Mouse (Mus musculus): Measurements from ENCODE around the gene AB124611.

- TF ChIP-seq CTCF (IDR thresholded peaks at IDR 0.05) (no peak), EP300 (IDR thresholded peaks at IDR 0.05) (no peak)
These were observed 637 bp upstream of the AB124611 start for GRCm38 (mm10) chr9:21525142-21525936.
